Mouse (Mus musculus) MEL (cell line): Measurements from ENCODE around the gene Ptprq.

Source experiments
- BHLHE40 ChIP-seq: IDR thresholded peaks from 2 replicates; pipeline ENCODE4 v1.6.1; 2012; ENCODE audit warnings: low read depth, mild to moderate bottlenecking, inconsistent platforms, low read length, improper control_type of control experiment, borderline replicate concordance
- CTCF ChIP-seq, 3 experiments: IDR thresholded peaks in 2 of 3; conservative IDR thresholded peaks in 1 of 3; 2 replicates each; pipeline ENCODE4 v1.5.1; 2011 to 2012; ENCODE audit warnings: low read length in 3 of 3, low read depth in 2 of 3, mild to moderate bottlenecking in 2 of 3, improper control_type of control experiment in 1 of 3, inconsistent platforms in 1 of 3, mixed read lengths in 1 of 3, moderate library complexity in 1 of 3; ENCODE audit not compliant: control insufficient read depth in 1 of 3, insufficient read depth in 1 of 3, poor library complexity in 1 of 3, severe bottlenecking in 1 of 3
- EP300 ChIP-seq, 2 experiments: IDR thresholded peaks; 2 replicates each; pipeline ENCODE4 v1.6.1; 2011; ENCODE audit warnings: improper control_type of control experiment in 2 of 2, low read length in 2 of 2, low read depth in 1 of 2, mild to moderate bottlenecking in 1 of 2
- ETS1 ChIP-seq: IDR thresholded peaks from 2 replicates; pipeline ENCODE4 v1.6.1; 2012; ENCODE audit warnings: low read depth, mild to moderate bottlenecking, inconsistent platforms, low read length, improper control_type of control experiment, moderate library complexity
- MAX ChIP-seq: IDR thresholded peaks from 2 replicates; pipeline ENCODE4 v1.6.1; 2011; ENCODE audit warnings: low read length, improper control_type of control experiment
- NELFE ChIP-seq: IDR thresholded peaks from 2 replicates; pipeline ENCODE4 v1.6.1; 2011; ENCODE audit warnings: low read depth, low read length, improper control_type of control experiment
- NRF1 ChIP-seq: IDR thresholded peaks from 2 replicates; pipeline ENCODE4 v1.6.1; 2014; ENCODE audit warnings: low read depth, mild to moderate bottlenecking, inconsistent platforms, low read length, improper control_type of control experiment, moderate library complexity; ENCODE audit not compliant: poor library complexity, insufficient read depth, severe bottlenecking
- POLR2A ChIP-seq, 2 experiments: IDR thresholded peaks; 2 replicates each; pipeline ENCODE4 v1.6.1; 2011 to 2012; ENCODE audit warnings: low read length in 2 of 2, mild to moderate bottlenecking in 2 of 2, control low read depth in 1 of 2, improper control_type of control experiment in 1 of 2, low read depth in 1 of 2, moderate library complexity in 1 of 2; ENCODE audit not compliant: control insufficient read depth in 1 of 2, insufficient read depth in 1 of 2, poor library complexity in 1 of 2
- SMC3 ChIP-seq: IDR thresholded peaks from 2 replicates; pipeline ENCODE4 v1.6.1; 2011; ENCODE audit warnings: low read depth, low read length, improper control_type of control experiment
- TAL1 ChIP-seq: IDR thresholded peaks from 2 replicates; pipeline ENCODE4 v1.6.1; 2012; ENCODE audit warnings: mild to moderate bottlenecking, inconsistent platforms, low read length, moderate library complexity, mixed read lengths
- ZMIZ1 ChIP-seq: IDR thresholded peaks from 2 replicates; pipeline ENCODE4 v1.6.1; 2012; ENCODE audit warnings: low read depth, mild to moderate bottlenecking, inconsistent platforms, low read length, improper control_type of control experiment, moderate library complexity
- ZNF384 ChIP-seq: IDR thresholded peaks from 2 replicates; pipeline ENCODE4 v1.6.1; 2012; ENCODE audit warnings: low read depth, mild to moderate bottlenecking, inconsistent platforms, low read length, improper control_type of control experiment

DNA sequence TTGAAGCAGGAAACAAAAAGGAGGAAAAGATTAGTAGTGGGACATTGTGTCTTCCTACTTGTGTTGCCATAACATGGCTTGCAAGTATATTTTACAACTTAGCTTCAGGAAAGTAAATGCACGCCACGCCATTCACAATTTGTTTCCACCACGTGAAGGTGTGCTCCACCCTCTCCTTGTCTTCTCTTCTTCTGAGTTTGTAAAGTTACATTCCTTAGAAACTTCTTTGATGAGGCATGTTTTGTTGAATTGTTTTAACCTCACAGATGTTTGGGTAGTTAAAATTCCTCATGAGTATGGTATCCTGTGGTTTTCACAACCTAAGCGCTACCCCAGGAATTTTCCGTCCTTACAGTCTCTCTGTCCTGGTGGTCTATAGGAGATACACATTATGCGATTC is 118.5 kb downstream of the Ptprq start:
- no peak for TF ChIP-seq CTCF (IDR thresholded peaks at IDR 0.05 in 2 of 3, conservative IDR thresholded peaks at IDR 0.05 in 1 of 3; ENCODE audit: control insufficient read depth in 1 of 3, insufficient read depth in 1 of 3, low read depth in 2 of 3, low read length in 3 of 3, poor library complexity in 1 of 3, severe bottlenecking in 1 of 3)
- no peak for TF ChIP-seq NELFE
- TF ChIP-seq BHLHE40, result no peak
- no peak for TF ChIP-seq EP300 (IDR thresholded peaks at IDR 0.05; ENCODE audit: low read depth in 1 of 2, low read length in 2 of 2)
- TF ChIP-seq ZNF384, result no peak
- TF ChIP-seq POLR2A (IDR thresholded peaks at IDR 0.05; ENCODE audit: control insufficient read depth in 1 of 2, insufficient read depth in 1 of 2, low read depth in 1 of 2, low read length in 2 of 2, poor library complexity in 1 of 2), result no peak
- no peak for TF ChIP-seq ZMIZ1
- TF ChIP-seq TAL1, result no peak
- TF ChIP-seq ETS1, result no peak
- TF ChIP-seq MAX, result no peak
- TF ChIP-seq NRF1, result no peak
- TF ChIP-seq SMC3, result no peak
